Mouse (Mus musculus) ovary, adult 18-20 months (tissue): ENCODE measurements around the gene Olfr130.

Experiments used
- DNase-seq: peaks from one replicate; pipeline ENCODE4 v3.0.0; 2022; ENCODE audit warnings: low spot score, mixed read lengths

The Olfr130 gene

GRCm38 (mm10) chr17:38063621-38064020 lies at the start of gene Olfr130:
Olfr130 (plus strand) TSS chr17:38063921.
- DNase-seq = no peak

- DNase-seq = no peak
Measured at GRCm38 (mm10) chr17:38016341-38016740, 47.4 kb upstream of the Olfr130 start.

- no peak for DNase-seq
Measured at GRCm38 (mm10) chr17:38026297-38026696, 37.4 kb upstream of the Olfr130 start.

GRCm38 (mm10) chr17:38059979-38060378 lies 3.7 kb upstream of the Olfr130 start, which contains the start of gene Olfr129:
Olfr129 (minus strand) TSS chr17:38060079.
- DNase-seq = no peak

- no peak for DNase-seq
Measured at GRCm38 (mm10) chr17:38082364-38082763, 18.6 kb downstream of the Olfr130 start.

- no peak for DNase-seq
Measured at GRCm38 (mm10) chr17:38088593-38088992, 24.9 kb downstream of the Olfr130 start, which contains the start of gene Olfr131. Olfr131 (minus strand) TSS chr17:38088693.
